Mouse (Mus musculus): Measurements from ENCODE around the gene Grsf1.

Grsf1 gene

DNA sequence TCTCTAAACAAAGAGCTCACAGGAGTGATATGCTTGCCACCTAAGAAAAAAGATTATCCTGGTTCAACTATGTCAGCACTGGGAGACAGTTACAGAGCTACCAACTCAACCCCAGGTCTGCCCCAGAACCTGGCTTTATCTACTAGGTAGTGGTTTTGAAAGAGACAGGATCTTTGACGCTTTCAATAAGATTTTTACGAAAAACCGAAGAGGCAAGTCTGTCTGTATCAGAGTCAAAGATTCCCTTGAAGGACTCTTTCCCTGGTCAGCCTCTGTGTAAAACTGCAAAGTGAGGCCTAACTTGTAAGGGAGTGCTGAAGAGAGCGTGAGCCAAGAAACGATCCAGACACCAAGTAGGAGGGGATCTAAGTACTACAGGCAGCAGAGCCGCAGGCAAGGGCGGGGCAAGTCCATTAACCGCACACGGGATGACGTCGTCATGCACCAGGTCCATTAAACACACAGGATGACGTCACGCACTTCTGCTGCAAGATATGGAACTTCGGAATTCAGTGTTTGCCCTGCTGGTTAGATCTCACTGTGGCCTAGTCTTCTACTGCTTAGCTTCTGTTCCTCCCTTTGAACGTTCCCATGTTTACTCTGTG, 12.7 kb upstream of the Grsf1 start:
- DNase-seq (ENCODE audit: low read depth, low spot score) = no peak

DNA sequence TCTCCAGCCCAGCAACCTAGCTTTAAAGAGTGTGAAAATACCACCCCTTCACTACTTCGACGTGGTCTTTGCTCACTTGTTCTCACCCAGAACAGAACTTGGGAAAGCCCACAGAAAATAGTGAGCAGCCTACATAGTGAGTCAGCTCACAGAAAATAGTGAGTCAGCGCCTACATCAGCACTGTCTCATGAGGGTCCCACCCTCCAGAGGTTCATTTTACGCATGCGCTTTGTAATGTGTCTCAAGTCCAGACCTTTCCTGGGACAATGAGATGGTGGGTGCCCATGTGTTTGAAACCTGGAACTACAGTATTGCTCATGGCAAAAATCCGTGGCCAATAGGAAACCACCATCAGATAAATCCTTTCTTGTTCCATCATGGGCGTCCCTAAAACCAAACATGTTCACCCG, 12.0 kb upstream of the Grsf1 start:
- no peak for DNase-seq (ENCODE audit: low read depth, low spot score)

DNA sequence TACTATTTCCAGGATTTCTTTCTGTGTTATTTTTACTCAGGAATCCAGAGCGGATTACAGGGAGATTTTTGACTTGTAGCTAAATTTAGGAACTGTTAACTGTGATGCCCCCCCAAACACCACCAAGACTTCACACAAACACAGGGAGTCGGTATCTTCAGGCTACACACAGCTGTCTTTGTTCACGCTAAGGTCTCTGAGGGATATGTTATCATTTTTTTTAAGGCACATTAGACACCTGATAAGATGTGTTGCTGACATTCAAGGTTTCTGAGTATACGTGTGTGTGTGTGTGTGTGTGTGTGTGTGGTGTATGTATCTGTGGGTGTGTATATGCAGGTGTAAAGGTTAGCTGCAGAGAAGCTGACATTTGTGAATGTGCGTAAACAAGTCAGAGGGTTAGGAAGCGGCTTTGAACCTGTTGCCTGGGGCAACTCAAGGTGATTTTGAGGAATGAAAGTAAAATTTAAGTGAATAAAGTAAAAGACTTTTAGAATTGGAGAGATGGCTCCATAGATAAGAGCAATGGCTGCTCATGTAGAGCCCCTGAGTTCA, 9.9 kb upstream of the Grsf1 start:
- no peak for DNase-seq (ENCODE audit: low read depth, low spot score)

DNA sequence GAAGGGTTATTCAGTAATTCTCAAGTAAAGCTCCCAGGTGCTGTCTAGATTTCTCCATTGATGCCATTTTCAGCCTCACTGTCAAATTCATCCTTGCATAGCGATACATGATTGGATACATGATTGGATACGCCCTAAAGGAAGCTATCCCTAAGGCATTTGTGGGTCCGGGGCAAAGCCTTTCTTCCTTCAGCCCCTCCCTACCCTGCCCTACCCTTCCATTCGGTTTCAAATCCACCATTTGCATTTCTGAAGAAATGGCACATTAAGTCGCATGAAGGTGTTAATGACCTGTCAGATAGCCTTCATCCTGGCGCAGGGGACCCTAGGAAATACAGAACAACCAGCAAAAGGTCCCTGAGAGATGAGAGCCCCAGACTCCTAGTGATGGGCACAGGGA, 9.3 kb upstream of the Grsf1 start:
- no peak for DNase-seq (ENCODE audit: low read depth, low spot score)

DNA sequence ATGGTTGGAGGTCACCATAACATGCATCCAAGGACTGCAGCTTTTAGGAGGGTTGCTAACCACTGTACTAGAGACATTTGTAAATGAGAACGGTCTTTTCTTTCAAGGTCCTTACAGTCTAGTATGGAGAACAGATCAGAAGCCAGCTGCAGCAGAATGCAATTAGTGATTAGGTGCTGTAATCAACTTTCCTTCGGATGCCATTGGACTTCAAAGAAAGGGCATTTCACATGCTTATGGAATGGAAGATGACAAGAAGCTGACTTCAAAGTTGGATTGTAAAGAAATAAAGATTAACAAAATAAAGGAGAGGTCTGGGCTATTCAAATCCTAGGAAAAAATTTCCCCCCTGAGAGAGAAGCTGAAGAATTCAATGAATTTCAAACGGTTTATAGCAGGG, 8.3 kb upstream of the Grsf1 start:
- no peak for DNase-seq (ENCODE audit: low read depth, low spot score)

DNA sequence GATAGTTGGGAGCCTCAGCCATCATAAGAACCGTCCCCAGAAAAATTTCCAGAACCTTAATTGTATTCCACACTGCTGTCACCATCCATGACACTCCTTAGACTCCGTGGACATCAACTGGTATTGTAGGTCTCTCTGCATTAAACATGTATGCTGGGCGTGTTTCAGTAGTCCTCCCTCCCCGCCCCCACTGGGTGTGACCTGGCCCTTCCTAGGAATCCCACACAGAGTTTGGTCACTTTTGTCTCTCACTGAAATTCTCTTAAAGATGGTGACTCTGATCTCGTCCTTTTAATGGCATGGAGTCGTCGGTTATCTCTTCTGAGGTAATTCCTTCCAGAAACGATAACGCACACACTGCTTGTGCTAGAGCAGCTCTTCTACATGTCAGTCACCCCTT, 7.7 kb upstream of the Grsf1 start:
- no peak for DNase-seq (ENCODE audit: low read depth, low spot score)

DNA sequence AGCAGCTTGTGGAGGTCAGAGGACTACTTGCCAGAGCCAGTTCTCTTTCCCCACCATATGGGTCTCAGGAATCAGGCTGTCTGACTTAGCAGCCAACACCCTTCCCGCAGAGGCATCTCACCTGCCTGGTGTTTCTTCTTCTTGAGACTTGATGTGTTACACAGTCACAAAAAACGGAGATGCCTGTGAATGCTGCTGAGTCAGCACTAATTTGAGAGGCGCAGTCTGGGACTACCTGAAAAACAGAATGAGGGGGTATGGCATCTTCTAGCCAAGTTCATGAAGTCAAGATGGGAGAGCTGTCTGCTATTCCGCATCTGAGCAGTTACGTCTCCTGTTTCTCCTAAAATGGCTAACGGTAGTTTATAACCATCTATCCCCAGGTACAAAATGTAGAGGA, 4.6 kb upstream of the Grsf1 start:
- DNase-seq (ENCODE audit: low read depth, low spot score) = no peak

DNA sequence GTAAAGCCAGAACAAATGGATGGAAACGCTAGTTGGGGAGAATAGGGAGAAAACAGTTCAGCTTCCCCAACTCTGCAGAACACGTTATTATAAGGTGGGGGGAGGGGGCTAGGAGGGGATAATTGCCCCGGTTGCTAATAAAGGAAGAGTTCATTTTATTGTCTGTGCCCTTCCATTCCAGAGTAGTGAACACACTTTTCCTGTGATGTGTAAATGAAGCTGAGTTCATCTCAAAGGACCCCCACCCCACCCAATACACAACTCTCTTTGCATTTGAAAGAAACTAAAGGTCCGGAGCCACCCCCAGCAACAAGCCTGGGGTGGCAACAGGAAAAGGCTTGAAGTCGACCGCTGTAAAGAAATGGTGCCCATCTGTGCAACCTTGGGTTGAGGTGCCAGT, 3.4 kb upstream of the Grsf1 start:
- no peak for DNase-seq (ENCODE audit: low read depth, low spot score)

DNA sequence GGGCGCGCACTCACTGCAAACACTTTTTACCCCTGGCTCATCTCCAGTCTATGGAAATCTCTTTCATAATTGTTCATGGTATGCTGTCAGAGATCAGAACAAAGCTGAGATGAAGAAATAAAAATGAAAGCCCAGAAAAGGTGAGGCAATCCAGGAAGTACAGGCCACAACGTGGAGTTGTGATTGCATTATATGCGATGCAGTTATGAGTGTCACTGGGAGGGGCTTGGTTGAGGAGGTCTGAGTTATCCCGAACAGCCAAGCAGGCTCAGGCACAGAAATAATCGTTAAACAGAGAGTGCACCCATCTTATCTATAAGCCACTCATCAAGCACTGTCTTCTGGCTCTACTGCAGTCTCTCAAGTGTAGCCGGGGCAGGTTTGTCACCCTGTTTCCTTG, 3.0 kb upstream of the Grsf1 start:
- DNase-seq (ENCODE audit: low read depth, low spot score) = no peak

DNA sequence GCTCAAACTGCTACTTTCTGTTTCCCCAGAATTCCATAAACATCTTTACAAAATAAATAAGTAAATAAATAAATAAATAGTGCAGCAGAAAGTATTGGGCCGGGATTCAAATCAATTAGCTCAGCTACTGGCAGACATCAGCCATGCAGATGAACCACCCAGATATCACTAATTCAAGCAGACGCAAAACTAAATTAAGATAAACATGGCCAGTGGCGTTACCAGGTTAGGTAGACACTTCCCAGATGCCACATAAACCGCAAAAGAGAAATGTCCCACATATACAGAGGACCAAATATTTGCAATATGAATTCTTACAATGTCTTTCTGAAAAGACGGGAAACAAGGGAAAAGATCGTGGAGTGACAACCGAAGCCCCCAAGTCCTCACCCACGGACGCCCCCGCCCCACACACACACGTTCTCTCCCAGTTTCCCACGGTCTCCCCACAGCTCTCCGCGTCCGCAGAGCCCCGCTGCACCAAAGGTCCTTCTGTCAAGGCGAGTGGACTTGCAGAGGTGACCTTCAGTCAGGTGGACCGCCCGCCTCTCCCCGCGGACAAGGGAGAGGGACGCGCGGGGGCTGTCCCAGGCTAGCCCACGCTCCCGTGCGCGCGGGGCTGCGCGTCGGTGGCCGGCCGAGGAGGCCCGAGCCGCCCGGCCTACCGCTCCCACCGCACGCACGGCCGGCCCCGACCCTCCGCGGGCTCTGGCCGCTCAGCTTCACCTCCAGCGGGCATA, 1.1 kb downstream of the Grsf1 start:
- peak; percentile 17 for DNase-seq (ENCODE audit: low read depth, low spot score)

DNA sequence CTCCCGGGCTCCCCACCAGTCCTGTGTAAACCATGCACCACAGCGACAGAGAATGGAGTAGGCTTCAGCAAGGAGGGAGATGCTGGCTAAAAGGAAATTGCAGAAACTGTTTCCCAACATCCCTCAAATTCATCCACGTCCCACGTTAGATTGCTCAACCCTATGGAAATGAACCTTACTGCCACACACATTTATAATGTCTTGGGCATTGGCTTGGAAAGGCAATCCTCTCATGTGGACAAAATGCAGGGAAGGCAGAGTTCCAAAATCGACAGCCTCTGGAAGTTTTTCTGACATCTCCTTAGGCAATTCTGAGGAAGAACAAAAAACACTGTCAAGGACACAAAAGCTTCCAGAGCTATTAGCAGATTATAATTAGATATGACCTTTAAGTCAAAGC, 12.1 kb downstream of the Grsf1 start:
- DNase-seq (ENCODE audit: low read depth, low spot score) = no peak

DNA sequence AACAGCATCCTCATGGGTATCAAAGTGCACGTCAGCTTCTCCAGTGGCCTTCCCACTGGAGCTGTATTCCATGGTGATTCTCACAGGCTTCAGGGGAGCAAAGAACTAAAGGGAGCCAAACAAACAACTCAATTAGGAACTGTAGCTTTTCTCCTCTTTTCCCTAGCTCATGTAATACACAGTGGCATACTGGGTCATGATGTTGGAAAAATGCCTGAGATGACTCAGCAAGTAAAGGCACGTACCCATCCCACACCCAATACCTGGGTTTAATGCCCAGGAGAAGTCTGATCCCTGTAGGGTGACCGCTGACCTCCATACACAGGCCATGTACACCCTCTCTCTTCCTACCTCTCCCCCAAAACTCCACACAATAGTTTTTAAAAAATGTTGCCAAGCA, 12.8 kb downstream of the Grsf1 start:
- DNase-seq (ENCODE audit: low read depth, low spot score) = no peak

DNA sequence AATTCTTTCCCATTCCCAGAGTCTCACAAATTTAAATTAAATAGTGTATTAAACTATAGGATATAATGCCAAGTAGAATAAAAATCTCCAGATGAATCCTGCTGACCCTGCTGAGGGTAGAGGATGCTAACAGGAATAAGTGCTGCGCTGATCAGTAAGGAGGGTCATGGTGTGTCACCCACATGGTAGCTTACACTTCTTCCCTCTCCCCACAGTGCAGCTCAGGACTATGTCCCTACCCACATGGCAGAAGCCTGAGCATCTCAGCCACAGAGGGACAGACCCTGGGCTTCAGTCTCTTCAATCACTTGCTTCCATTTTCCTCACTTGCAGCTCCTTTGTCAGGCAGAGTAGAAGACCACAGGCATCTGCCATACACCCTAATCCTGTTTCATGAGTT, 18.1 kb downstream of the Grsf1 start:
- DNase-seq (ENCODE audit: low read depth, low spot score) = no peak

DNA sequence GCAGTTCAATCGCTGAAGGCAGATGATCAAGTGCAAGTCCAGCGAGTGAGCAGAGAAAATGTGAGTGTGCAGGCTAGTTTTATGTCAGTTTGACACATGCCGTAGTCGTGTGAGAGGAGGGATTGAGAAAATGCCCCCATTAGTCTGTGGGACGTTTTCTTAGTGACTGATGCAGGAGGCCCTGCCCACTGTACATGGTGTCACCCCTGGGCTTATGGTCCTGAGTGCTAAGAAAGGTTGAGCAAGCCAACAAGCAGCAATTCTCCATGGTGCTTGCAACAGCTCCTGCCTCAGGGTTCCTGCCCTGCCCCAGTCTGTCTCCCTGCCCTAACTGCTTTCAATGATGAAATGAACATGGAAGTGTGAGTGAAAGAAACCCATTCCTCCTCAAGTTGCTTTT, 23.4 kb downstream of the Grsf1 start:
- DNase-seq (ENCODE audit: low read depth, low spot score) = no peak

DNA sequence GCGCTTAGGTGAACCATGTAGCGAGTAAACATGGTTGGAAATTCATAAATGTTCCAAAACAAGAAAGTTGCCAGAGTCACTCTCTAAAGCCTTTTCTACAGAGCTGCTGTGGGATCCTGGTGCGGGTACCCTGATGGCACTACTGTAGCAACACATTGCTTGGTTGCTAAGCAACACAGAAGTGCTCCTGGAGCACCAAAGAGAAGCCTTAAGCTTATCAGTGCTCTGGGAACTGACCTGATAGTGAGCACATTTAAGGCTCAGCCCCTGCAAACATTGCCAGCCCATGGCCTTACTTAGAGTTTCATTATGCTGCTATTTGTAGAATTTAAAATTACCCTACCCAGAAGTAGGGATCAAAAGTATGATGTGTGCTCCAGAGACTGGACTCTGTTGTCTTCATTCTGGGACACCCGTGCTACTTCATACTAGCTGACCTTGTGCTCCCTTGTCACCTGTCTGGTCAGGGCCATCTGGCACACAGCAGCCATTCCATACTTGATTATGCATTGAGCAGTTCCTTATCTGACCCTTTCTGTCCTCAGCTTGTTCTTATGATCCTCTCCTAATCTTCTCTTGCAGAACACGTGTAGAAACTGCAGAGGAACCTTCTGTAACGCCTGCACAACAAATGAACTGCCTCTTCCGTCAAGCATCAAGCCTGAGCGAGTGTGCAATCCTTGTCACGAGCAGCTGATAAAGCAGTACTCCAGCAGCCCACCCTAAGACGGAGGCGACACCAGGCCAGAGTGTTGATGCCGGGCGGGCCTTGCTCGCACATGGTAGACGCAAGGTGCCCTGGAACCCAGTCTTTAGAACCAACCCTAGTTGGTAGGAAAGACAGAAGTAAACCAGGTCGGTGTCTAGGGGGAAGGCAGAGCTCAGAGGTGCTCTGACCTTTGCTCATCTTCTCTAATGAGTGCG, 26.5 kb downstream of the Grsf1 start:
- no peak for DNase-seq (ENCODE audit: low read depth, low spot score)

DNA sequence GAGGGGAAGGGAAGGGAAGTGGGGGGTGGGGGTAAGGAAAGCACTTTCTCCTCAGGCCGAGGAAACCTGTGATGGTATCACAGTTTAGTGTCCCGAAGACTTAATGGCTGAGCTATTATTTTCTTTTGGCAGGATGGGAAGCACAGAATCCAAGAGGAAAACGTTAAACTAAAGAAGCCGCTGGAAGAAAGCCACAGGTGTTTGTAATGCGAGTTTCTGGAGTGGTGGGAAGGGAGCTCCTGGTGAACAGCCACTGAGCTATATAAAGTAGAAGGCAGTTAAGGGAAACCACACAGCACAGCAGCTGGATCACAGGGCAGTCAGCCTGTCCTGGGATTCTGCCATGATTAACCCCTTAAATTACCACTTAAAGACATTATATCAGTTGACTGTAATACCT, 30.6 kb downstream of the Grsf1 start:
- DNase-seq (ENCODE audit: low read depth, low spot score) = no peak

DNA sequence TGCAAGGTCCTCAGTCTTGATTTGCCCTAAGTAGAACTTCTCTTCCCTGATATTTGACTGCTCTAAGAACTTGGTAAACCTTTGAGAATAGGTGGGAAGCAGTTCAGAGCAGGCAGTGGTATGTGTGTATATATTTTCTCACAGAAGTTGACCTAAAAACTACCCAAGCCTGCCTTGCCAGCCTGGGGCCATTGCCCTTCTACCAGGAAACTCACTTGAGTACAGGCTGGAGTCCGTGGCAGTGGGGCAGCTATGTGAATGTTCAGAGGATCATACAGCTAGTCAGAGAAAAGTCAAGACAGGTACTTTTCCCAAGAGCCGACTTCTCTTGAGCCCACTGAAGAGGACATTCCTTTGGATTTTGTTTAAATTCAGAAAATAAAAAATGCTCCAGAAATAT, 31.1 kb downstream of the Grsf1 start:
- no peak for DNase-seq (ENCODE audit: low read depth, low spot score)

DNA sequence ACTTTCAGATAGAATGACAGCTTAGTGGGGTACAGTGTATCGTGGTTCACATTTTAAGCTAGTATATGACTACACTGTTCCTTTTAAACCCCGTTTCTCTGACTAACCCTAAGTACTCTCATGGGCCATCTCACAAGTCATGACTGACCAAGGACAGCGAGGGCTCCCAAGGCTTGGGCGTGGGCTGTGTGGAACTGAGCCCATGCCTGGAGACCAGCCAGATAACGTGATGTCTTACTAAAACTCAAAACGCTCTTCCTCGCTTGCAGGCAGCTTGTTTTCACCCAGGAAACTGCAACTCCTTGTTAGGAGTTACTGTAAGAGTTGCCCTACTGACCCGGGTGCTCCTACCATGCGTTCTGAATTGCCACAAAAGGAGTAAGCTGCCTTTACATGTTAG, 32.5 kb downstream of the Grsf1 start:
- no peak for DNase-seq (ENCODE audit: low read depth, low spot score)

DNA sequence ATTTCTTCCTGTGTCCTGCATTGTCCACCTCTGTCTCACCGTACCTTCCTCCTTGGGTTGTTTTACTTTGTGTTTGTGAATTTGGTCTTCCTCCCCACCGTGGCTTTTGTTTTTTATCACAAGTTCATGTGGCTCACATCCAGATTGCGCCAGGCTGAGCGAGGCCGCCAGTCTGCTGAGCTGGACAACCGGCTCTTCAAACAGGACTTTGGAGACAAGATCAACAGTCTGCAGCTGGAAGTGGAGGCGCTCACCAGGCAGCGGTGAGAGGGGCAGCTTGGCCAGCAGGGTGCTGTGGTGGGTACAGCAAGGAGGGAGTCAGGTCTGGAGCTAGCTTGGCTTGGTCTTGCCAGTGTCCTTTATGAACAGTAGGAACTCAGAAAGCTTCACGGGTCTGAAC, 33.2 kb downstream of the Grsf1 start:
- no peak for DNase-seq (ENCODE audit: low read depth, low spot score)

DNA sequence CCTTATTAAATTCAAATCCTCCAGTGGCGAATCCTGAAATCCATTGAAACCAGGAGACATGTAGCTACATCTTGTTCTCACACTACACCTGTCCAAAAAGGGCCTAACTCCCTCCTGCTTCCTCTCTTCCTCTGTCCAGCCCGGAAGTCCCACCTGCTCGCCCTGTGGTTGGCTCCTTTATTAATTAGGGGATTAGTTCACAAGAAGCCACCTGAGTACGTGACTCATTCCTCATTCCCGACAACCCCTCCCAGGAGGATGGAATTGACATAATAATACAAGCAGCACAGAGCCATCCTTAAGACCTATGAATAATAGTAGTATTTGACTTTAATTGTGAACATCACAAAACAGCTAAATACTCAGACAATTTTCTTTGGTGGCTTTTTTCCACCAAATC, 41.9 kb downstream of the Grsf1 start:
- DNase-seq (ENCODE audit: low read depth, low spot score) = no peak

DNA sequence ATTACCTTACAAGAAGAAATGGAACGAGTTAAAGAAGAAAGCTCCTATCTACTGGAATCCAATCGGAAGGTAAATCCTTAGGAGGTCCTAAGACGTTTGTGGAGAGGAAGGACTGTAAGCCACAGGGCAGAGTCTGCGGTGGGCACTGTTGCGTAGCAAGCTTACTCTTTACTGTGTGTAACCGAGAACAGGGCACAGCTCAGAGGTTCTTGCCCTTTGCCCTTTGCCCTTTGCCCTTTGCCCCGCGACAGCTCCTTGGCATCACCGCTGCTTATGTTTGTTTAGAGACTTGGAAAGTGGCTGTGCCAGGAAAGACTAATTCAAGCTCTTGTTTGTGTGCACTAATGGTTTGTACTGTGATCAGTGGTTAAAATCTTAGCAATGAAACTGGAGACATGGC, 43.5 kb downstream of the Grsf1 start:
- no peak for DNase-seq (ENCODE audit: low read depth, low spot score)

DNA sequence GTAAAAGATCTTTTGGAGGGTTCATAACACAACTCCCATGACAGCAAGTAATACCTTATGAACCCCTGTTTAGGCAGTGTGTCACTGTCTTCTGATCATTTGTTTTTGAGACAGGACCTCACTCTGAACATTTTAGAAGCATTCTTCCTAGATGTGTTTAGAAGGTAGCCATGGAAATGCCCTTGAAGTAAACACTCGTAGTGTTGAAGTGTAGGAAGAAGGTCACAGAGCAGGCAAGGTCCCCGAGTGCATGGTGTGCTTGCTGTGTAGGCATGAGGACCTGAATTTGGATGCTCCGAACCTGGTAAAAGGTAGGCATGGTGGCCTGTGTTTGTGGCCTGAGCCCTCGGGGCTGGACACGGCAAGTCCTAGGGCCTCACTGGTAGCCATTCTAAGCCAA, 44.4 kb downstream of the Grsf1 start:
- DNase-seq (ENCODE audit: low read depth, low spot score) = no peak

Data from retina, postnatal 7 days (tissue).